Mouse (Mus musculus): ENCODE data around the gene Speg.

The Speg gene

DNA sequence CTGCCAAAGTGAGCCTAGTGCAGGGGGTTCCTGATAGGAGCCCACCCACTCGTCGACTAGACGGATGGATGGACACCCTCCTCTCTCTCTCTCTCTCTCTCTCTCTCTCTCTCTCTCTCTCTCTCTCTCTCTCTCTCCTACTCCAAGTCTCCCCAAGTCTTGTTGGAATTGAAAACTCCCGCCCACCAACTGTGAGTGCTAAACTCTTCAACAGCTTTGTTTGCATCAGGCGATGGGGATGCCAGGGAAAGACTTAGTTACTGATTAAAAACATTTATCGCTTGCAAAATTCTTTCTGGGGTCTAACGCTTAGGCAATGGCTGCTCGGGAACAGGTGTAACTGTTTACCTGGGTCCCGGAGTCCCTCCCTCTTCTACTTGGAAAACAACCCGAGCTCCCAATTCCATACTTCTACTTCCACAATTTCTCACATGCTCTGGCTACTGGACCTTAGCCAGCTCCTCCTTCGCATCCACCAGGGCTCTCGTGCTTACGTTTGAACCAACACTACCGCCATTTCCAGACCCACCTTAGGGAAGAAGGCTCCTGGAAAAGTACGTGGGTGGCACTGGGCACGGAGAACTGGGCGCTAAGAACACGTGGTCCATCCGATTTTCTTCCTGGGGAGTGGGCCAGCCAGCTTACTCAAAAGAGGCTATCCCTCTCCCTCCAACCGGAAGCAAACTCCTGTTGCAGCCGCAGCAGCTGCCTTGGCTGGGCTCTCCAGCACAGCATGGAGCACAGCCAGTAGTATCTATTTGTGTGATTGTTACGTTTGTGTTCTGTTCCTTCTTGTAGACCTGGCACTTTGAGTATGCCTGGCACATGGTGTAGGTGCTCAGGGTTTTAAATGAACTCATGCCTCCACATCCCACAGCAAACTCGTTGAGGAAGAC lies 83.9 kb downstream of the Speg start:
- no peak for DNase-seq (ENCODE audit: low spot score in 2 of 2)

DNA sequence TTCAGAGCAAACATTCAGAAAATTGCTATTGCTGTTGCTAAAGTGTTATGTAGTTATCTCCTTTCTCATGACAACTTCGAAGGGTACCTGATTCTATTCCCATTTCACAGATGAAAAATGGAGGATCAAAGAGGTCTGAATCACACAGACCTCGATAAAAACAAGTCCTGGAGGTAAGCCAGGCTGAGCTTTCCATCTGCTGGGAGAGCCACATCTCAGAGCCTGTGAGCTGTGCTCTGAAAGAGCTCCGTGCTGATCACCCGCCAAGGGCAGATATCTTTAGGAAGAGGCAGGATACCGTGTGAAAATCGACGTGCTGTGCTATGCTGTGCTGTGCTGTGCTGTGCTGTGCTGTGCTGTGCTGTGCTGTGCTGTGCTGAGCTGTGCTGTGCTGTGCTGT lies 85.2 kb downstream of the Speg start:
- no peak for DNase-seq (ENCODE audit: low spot score in 2 of 2)

DNA sequence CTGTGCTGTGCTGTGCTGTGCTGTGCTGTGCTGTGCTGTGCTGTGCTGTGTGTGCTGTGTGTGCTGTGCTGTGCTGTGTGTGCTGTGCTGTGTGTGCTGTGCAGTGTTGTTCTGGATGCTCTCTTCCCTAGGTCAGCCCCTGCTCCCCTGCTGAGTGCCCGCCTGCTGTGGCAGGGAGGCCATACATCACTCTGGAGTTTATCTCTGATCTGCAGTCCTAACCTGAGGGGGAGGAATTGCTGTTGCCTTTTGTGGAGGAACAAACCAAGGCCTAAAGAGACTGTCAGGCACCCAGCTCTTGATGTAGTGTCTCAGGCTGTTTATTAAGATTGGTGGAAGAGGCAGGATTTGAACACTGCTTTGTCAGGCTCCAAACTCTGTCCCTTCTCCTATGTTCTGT lies 87.5 kb downstream of the Speg start:
- DNase-seq (ENCODE audit: low spot score in 2 of 2), result no peak

DNA sequence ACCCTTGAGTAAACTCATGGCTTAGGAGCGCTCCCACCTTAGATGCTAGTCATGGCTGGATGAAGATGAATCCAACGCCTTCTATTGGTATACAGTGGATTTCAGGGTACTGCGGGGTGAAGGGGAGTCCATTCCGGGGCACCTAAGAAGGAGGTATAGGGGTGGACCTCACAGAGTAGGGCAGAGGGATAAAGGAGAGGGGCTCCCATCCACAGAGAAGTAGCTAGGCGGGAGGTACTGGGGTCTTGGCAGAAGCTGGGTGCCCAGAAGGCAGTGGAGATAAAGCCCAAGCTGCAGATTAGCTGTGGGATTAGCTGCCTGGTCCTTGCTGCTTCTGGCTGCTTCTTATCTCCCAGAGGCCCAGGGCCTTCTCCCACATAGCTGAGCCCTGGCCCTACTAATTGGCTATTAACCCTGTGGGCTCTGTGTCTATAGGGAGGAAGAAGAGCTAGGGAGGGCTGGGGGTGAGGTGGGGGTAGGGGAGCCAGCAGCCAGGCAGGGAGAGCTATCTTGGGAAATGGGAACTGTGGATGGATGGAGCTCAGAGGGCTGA lies 88.6 kb downstream of the Speg start:
- no peak for DNase-seq (ENCODE audit: low spot score in 2 of 2)

DNA sequence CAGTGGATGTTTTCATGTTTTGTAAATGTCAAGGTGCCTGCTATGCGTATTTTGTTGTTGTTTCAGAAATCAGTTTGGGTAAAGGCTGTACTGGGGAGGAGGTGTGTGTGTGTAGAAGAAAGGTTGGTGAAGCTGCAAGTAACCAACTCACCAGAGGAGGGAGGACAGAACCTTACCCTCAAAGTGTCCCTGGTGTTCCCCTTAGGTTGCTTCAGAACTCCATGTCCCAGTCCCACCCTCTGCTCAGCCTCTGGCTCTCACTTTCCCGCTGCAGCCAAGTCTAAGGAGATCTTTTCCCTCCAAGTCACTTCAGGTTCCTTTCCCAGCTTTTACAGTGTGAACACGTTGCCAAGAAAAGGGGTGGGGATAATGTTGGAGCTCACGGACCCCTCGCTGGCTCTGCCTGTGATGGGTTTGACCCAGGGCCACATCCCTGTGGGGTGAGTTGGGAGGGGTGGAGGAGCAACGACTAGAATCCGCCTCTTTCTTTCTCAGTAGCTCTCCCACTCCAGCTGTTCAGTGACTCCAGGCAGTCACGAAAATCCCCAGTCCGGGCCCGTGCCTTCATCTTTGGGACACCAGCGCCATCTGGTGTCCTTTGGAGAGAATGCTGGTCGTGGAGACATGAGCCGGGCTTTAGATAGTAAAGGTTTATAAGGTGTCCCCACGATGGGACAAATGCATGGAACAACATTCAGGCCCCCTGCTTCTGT lies 92.3 kb downstream of the Speg start:
- DNase-seq (ENCODE audit: low spot score in 2 of 2), result peak; percentile 60 to 84

DNA sequence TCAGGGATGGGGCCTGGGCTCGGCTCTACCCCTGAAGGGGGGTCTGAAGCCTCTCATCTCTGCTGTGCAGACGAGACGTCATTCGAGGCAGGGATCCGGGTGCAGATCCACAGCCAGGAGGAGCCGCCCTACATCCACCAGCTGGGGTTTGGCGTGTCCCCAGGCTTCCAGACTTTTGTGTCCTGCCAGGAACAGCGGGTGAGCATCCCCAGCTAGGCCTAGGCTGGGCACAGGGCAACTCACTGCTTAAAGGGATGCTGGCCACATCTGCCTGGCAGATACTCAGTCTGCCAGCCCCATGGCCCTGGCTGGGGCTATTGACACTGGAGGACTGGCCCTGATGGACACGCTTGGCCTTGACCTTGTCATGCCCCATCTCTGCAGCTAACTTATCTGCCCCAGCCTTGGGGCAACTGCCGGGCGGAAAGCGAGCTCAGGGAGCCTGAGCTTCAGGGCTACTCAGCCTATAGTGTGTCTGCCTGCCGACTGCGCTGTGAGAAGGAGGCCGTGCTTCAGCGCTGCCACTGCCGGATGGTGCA lies 94.3 kb downstream of the Speg start:
- DNase-seq (ENCODE audit: low spot score in 2 of 2), result no peak

DNA sequence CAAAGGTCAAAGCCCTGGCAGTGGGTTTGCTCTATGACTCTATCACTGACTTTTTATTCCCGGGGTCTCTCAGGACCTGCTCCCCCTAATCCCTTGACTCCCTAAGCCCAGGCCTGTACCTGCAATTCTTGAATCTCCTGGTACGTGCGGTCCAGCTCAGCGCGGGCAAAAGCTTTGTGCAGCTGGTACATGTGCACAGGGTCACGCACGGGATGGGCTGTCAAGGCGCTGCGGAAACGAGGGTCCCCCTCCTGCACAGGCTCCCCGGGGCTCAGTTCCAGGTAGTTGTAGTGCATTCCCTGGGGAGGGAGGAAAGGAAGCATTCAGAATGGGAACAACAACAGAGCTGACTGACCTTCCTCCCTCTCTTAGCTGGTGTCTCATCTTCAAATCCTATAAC lies 101.3 kb downstream of the Speg start:
- DNase-seq (ENCODE audit: low spot score in 2 of 2), result no peak

DNA sequence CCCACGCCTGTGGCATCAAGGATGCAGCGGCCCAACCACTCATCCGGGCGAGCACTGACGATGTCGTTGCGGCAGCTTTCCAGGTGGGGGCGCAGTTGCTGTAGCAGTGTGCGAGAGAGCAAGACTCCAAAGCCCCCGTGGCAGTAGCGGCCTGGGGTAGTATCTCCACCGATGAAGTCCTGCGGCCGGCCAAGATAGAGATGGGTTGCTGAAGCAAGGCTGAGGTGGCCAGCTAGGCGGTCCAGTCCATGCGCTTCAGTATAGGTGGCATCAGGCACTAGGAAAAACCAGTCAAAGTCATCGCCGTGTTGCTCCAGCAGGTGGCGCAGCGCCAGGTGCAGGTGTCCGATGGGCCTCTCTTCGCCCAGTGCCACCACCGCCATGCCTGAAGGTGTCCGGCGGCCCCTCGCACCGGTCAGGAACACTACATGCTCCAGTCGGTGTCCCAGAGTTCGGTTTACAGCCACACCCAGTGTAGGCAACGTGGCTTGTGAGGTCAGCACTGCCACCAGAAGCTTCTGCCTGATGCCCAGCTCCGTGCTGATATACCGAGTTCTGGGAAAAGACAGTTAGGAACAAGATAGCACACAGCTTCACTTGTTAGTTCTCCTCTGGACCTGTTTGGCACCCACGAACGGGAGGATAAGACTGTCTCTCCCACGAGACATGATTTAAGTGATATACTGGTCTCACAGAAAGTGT lies 102.3 kb downstream of the Speg start:
- peak; percentile 76 to 91 for DNase-seq (ENCODE audit: low spot score in 2 of 2)

DNA sequence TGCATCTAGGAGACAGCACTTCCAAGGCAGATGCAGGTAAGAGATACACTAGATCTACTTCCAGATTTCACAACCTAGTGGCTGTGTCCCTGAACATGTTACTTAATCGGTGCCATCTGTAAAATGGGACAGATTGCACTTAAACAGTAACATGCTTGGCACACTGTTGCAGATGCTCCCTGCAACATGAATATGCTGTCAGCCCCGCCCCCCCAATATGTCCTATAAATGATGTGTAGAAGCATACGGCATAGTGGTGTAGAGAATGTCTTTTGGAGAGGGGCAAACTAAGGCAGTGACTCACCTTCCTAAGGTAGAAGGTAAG lies 102.8 kb downstream of the Speg start:
- DNase-seq (ENCODE audit: low spot score in 2 of 2), result no peak

DNA sequence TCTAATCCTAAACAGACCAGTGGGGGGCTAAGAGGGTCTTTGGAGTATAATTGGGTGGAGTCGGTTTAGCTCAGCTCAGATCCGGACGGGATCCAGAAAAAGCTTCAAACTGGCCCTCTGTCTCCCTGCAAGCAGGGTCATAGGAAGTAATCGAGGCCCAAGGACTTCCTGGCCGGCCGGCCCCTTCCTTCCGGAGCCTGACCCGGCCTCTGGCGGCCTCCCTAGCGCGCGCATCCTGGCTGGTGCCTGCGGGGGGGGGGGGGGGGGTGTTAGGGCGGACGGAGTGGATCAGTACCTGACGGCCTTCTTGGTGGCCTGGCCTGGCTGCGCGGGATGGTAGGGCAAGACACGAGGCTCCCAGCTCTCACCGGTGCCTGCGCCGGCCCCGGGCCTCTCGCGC lies 103.4 kb downstream of the Speg start:
- DNase-seq (ENCODE audit: low spot score in 2 of 2), result no peak

DNA sequence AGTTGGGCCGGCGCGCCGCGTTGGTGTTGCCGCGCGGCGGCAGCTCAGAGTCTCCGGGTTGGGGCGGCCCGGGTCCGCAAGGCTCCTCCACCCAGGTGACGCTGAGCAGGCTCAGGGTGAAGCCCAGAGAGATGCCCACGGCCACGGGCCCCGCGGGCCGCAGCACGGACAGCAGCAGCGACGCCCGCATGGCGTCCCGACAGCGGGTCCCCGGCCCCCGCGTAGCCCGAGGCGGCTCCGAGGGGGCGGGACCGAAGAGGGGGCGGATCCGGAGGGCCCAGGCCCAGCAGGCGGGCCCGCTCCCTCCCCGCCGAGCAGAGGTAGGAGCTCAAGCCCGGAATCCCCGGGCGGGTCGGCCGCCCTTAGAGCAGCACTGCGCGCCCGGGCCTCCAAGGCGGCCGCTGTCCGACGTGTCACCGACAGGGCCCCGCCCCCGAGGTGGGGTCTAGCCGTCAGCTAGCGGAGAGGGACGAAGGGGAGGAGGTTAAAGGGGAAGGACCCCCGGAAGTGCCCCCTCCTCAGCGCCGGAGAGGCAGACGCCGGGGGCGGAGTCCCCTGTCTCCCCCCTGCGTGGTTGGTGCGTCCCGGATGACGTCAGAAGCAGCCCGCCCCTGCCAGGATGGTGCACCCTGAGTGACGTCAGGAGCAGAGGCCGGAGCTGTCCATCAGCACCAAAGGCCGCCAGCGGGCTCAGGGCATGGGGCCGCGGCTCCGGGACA lies 104.0 kb downstream of the Speg start, which contains the start of the genes Chpf and Tmem198:
Gene Chpf, minus strand, starts transcription at position 392 of the 719 bp plus-strand sequence.
Gene Tmem198, plus strand, starts transcription at position 617 of the 719 bp plus-strand sequence.
- peak; percentile 86 to 93 for DNase-seq (ENCODE audit: low spot score in 2 of 2)

DNA sequence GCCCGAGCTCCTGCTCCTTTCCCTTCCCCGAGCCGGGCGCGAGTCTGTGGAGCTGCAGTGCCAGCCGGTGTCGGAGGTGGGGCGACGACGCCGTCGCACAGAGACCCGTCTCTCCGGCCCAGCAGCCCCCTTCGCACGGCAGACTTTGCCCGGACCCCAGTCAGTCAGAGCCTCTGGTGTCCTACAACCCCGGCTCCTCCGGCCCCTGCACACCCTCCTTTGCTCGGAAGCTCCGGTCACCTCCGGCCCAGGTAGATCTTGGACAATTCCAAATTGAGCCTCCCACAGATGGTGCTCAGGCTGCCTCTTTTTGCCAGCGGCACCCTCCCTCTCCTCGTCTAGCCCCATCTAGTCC lies 104.5 kb downstream of the Speg start:
- DNase-seq (ENCODE audit: low spot score in 2 of 2), result no peak

DNA sequence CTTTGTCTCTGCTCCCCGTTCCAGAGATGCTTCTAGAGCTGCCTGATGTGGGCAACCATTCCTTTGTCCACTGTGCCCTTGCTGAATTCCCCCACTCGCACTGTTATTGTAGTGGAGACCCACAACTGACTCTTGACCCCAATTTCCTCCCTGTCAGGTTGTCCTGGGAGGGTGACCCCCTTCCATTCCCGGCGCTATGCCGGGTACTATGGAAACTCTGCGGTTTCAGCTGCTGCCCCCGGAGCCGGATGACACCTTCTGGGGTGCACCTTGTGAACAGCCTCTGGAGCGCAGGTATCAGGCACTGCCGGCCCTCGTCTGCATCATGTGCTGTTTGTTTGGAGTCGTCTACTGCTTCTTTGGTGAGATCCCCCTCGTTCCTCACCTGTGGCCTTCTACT lies 104.9 kb downstream of the Speg start:
- DNase-seq (ENCODE audit: low spot score in 2 of 2), result no peak

DNA sequence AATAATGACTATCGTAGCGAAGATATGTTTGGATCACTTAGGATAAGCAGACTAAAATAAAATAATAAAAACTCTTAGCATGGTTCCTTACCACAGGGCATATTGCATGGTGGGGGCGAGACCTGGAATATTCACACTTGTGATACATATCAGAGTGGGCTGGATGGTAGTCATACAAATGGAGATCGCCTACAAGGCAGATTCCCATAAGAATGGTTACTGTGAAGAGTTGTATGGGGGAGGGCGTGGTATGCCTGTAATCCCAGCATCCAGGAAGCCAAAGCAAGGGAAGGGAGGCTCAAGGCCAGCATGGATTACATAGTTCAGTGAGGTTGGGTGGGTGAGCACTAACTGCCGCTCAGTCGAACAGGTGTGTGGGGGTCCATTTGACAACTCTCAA lies 105.6 kb downstream of the Speg start:
- no peak for DNase-seq (ENCODE audit: low spot score in 2 of 2)
